Mouse (Mus musculus) embryo, embryonic 11 days (tissue): ENCODE results near the gene Krtap5-5.
"Not testable (repeated sequence)": the region's sequence is repeated elsewhere in the genome, so short reads cannot be mapped to it uniquely, and the experiment has no call there.

Source experiments
- DNase-seq: peaks from one replicate; pipeline ENCODE4 v3.0.0-alpha.2; 2015

Krtap5-5 gene

GRCm38 (mm10) chr7:142229871-142230270, at the start of gene Krtap5-5:
Gene Krtap5-5 (minus strand): TSS chr7:142229971.
- DNase-seq: not testable (repeated sequence)

- DNase-seq: not testable (repeated sequence)
These were observed 49.5 kb upstream of the Krtap5-5 start for GRCm38 (mm10) chr7:142279291-142279690.

GRCm38 (mm10) chr7:142278183-142278582, 48.4 kb upstream of the Krtap5-5 start:
- DNase-seq: peak; percentile 73

GRCm38 (mm10) chr7:142274263-142274662, 44.5 kb upstream of the Krtap5-5 start, which contains the start of gene Gm4559:
Gene Gm4559 (minus strand): TSS chr7:142274363.
- not testable (repeated sequence) for DNase-seq

GRCm38 (mm10) chr7:142258254-142258653, 28.5 kb upstream of the Krtap5-5 start, which contains the start of gene Gm2431:
Gene Gm2431 (minus strand): TSS chr7:142258354.
- DNase-seq: not testable (repeated sequence)

GRCm38 (mm10) chr7:142255517-142255916, 25.7 kb upstream of the Krtap5-5 start:
- peak; percentile 54 for DNase-seq

GRCm38 (mm10) chr7:142249824-142250223, 20.1 kb upstream of the Krtap5-5 start:
- peak; percentile 65 for DNase-seq

- DNase-seq: no peak
These were observed 11.2 kb upstream of the Krtap5-5 start, which contains the start of gene Gm40460 for GRCm38 (mm10) chr7:142240978-142241377. Gene Gm40460 (minus strand): TSS chr7:142241078.

- no peak for DNase-seq
These were observed 1.8 kb upstream of the Krtap5-5 start for GRCm38 (mm10) chr7:142231540-142231939.

- DNase-seq: peak; percentile 12
These were observed 5.3 kb downstream of the Krtap5-5 start for GRCm38 (mm10) chr7:142224518-142224917.

- not testable (repeated sequence) for DNase-seq
These were observed 17.6 kb downstream of the Krtap5-5 start for GRCm38 (mm10) chr7:142212136-142212535.

- DNase-seq: no peak
These were observed 18.2 kb downstream of the Krtap5-5 start, which contains the start of gene Gm7579 for GRCm38 (mm10) chr7:142211559-142211958. Gene Gm7579 (plus strand): TSS chr7:142211859.

- not testable (repeated sequence) for DNase-seq
These were observed 22.9 kb downstream of the Krtap5-5 start for GRCm38 (mm10) chr7:142206891-142207290.

- no peak for DNase-seq
These were observed 24.3 kb downstream of the Krtap5-5 start for GRCm38 (mm10) chr7:142205488-142205887.

GRCm38 (mm10) chr7:142201064-142201463, 28.7 kb downstream of the Krtap5-5 start, which contains the start of gene Krtap5-3:
Gene Krtap5-3 (plus strand): TSS chr7:142201364.
- no peak for DNase-seq

- no peak for DNase-seq
These were observed 31.0 kb downstream of the Krtap5-5 start for GRCm38 (mm10) chr7:142198748-142199147.

- no peak for DNase-seq
These were observed 39.5 kb downstream of the Krtap5-5 start, which contains the start of gene Gm10153 for GRCm38 (mm10) chr7:142190289-142190688. Gene Gm10153 (minus strand): TSS chr7:142190389.

- DNase-seq: no peak
These were observed 41.6 kb downstream of the Krtap5-5 start for GRCm38 (mm10) chr7:142188156-142188555.

- no peak for DNase-seq
These were observed 48.8 kb downstream of the Krtap5-5 start for GRCm38 (mm10) chr7:142181021-142181420.
